Mouse (Mus musculus): ENCODE measurements at regions not wholly inside any gene's neighbourhood (a gene's known extent, or its start where the extent isn't known, plus 50 kb on each side); places are given as distances from the start of the nearest gene placed in this dataset.

GRCm38 (mm10) chr4:55134339-55134738, 189.5 kb downstream of the Zfp462 start:
- Histone ChIP-seq H3K36me3 (replicated peaks; ENCODE audit: control insufficient read depth, insufficient read depth, low read depth) (no peaks in the 10 kb centered on the region), H3K9me3 (ENCODE audit: control insufficient read depth, low read length) (no peaks in the 10 kb centered on the region), H3K27ac (no peak overlapping the region), H3K4me3 (ENCODE audit: insufficient read depth in 1 of 2, low read depth in 2 of 2, low read length in 2 of 2) (no peak overlapping the region), H3K27me3 (ENCODE audit: control insufficient read depth, insufficient read depth, low read length) (no peaks in the 10 kb centered on the region), H3K4me2 (ENCODE audit: low read depth) (no peak overlapping the region), H3K4me1 (replicated peaks; ENCODE audit: control insufficient read depth in 2 of 2, insufficient read depth in 2 of 2, low read length in 1 of 2) (no peaks in the 10 kb centered on the region), H3K9ac (replicated peaks) (no peak overlapping the region)
- TF ChIP-seq EP300 (IDR thresholded peaks at IDR 0.05; ENCODE audit: low read depth) (no peak), CTCF (IDR thresholded peaks at IDR 0.05; ENCODE audit: low read depth) (no peak)
- no peak for DNase-seq (ENCODE audit: low read depth in 3 of 3, low spot score in 3 of 3)
- 67% methylated on average over 4 of the region's 4 CpGs for WGBS (ENCODE audit: insufficient replicate concordance)
- no peak for ATAC-seq (ENCODE audit: insufficient read depth)

GRCm38 (mm10) chr4:55134791-55135190, 189.9 kb downstream of the Zfp462 start:
- no peak overlapping the region for H3K27ac ChIP-seq
- no peak for TF ChIP-seq EP300 (IDR thresholded peaks at IDR 0.05; ENCODE audit: low read depth)
- TF ChIP-seq CTCF (IDR thresholded peaks at IDR 0.05; ENCODE audit: low read depth) = no peak
- WGBS (ENCODE audit: insufficient replicate concordance) = 58% methylated on average over 4 of the region's 4 CpGs
- H3K9me3 ChIP-seq (ENCODE audit: control insufficient read depth, low read length) = no peaks in the 10 kb centered on the region
- no peak for ATAC-seq (ENCODE audit: insufficient read depth)
- DNase-seq (ENCODE audit: low read depth in 3 of 3, low spot score in 3 of 3) = no peak
- H3K27me3 ChIP-seq (ENCODE audit: control insufficient read depth, insufficient read depth, low read length) = no peaks in the 10 kb centered on the region
- H3K4me3 ChIP-seq (ENCODE audit: insufficient read depth in 1 of 2, low read depth in 2 of 2, low read length in 2 of 2) = no peak overlapping the region
- H3K9ac ChIP-seq (replicated peaks) = no peak overlapping the region
- no peaks in the 10 kb centered on the region for H3K36me3 ChIP-seq (replicated peaks; ENCODE audit: control insufficient read depth, insufficient read depth, low read depth)
- H3K4me1 ChIP-seq (replicated peaks; ENCODE audit: control insufficient read depth in 2 of 2, insufficient read depth in 2 of 2, low read length in 1 of 2) = no peaks in the 10 kb centered on the region
- H3K4me2 ChIP-seq (ENCODE audit: low read depth) = no peak overlapping the region

- Histone ChIP-seq H3K9ac (replicated peaks) (no peak overlapping the region), H3K36me3 (replicated peaks; ENCODE audit: control insufficient read depth, insufficient read depth, low read depth) (no peaks in the 10 kb centered on the region), H3K27ac (no peak overlapping the region), H3K9me3 (ENCODE audit: control insufficient read depth, low read length) (no peaks in the 10 kb centered on the region), H3K4me1 (replicated peaks; ENCODE audit: control insufficient read depth in 2 of 2, insufficient read depth in 2 of 2, low read length in 1 of 2) (peaks cover 0 to under 1% of the 10 kb centered on the region in 2 experiments; a peak in 1 of 4 replicates), H3K4me2 (ENCODE audit: low read depth) (no peak overlapping the region), H3K4me3 (ENCODE audit: insufficient read depth in 1 of 2, low read depth in 2 of 2, low read length in 2 of 2) (no peak overlapping the region), H3K27me3 (ENCODE audit: control insufficient read depth, insufficient read depth, low read length) (no peaks in the 10 kb centered on the region)
- TF ChIP-seq EP300 (IDR thresholded peaks at IDR 0.05; ENCODE audit: low read depth) (no peak), CTCF (IDR thresholded peaks at IDR 0.05; ENCODE audit: low read depth) (no peak)
- 38% methylated on average over 9 of the region's 9 CpGs for WGBS (ENCODE audit: insufficient replicate concordance)
- no peak for ATAC-seq (ENCODE audit: insufficient read depth)
- no peak for DNase-seq (ENCODE audit: low read depth in 3 of 3, low spot score in 3 of 3)
Measured at GRCm38 (mm10) chr4:55136283-55136682, 191.4 kb downstream of the Zfp462 start.

GRCm38 (mm10) chr4:55137781-55138394, 193.0 kb downstream of the Zfp462 start:
- Histone ChIP-seq H3K36me3 (replicated peaks; ENCODE audit: control insufficient read depth, insufficient read depth, low read depth) (no peaks in the 10 kb centered on the region), H3K4me3 (ENCODE audit: insufficient read depth in 1 of 2, low read depth in 2 of 2, low read length in 2 of 2) (no peak overlapping the region), H3K4me2 (ENCODE audit: low read depth) (no peak overlapping the region), H3K27ac (no peak overlapping the region), H3K27me3 (ENCODE audit: control insufficient read depth, insufficient read depth, low read length) (no peaks in the 10 kb centered on the region), H3K9ac (replicated peaks) (no peak overlapping the region), H3K9me3 (ENCODE audit: control insufficient read depth, low read length) (no peaks in the 10 kb centered on the region), H3K4me1 (replicated peaks; ENCODE audit: control insufficient read depth in 2 of 2, insufficient read depth in 2 of 2, low read length in 1 of 2) (peaks cover 0 to 8% of the 10 kb centered on the region in 2 experiments; a peak in 1 of 4 replicates)
- ATAC-seq (ENCODE audit: insufficient read depth) (no peak), DNase-seq (ENCODE audit: low read depth in 3 of 3, low spot score in 3 of 3) (no peak)
- no peak for TF ChIP-seq EP300 (IDR thresholded peaks at IDR 0.05; ENCODE audit: low read depth)
- peak; percentile 26; the same call in 1 of the 2 replicates for TF ChIP-seq CTCF (IDR thresholded peaks at IDR 0.05; ENCODE audit: low read depth)
- 51% methylated on average over 2 of the region's 2 CpGs for WGBS (ENCODE audit: insufficient replicate concordance)

- DNase-seq (ENCODE audit: low read depth in 3 of 3, low spot score in 3 of 3) = no peak
Measured at GRCm38 (mm10) chr4:55141317-55141716, 196.5 kb downstream of the Zfp462 start.

More at GRCm38 (mm10) chr4:55141317-55141716, 196.5 kb downstream of the Zfp462 start:
- Histone ChIP-seq H3K4me2 (ENCODE audit: low read depth) (no peak overlapping the region), H3K9me3 (ENCODE audit: control insufficient read depth, low read length) (no peaks in the 10 kb centered on the region), H3K4me3 (ENCODE audit: insufficient read depth in 1 of 2, low read depth in 2 of 2, low read length in 2 of 2) (no peak overlapping the region), H3K9ac (replicated peaks) (no peak overlapping the region), H3K4me1 (replicated peaks; ENCODE audit: control insufficient read depth in 2 of 2, insufficient read depth in 2 of 2, low read length in 1 of 2) (peaks cover 0 to 9% of the 10 kb centered on the region in 2 experiments; a peak in 1 of 4 replicates), H3K27ac (no peak overlapping the region), H3K27me3 (ENCODE audit: control insufficient read depth, insufficient read depth, low read length) (no peaks in the 10 kb centered on the region), H3K36me3 (replicated peaks; ENCODE audit: control insufficient read depth, insufficient read depth, low read depth) (no peaks in the 10 kb centered on the region)
- ATAC-seq (ENCODE audit: insufficient read depth) = no peak
- TF ChIP-seq CTCF (IDR thresholded peaks at IDR 0.05; ENCODE audit: low read depth) (no peak), EP300 (IDR thresholded peaks at IDR 0.05; ENCODE audit: low read depth) (no peak)
